Mouse (Mus musculus): ENCODE data around the gene Obox8. TPM values are rescaled to one million over a fixed set of nuclear protein-coding genes. Genes with fewer than 3 reads are reported as not detected.

Obox8 gene
- polyA plus RNA-seq (2015; fragmentation: Nextera tagmentation; extraction: Ambion mirVana), result not detected in 2 replicates

DNA sequence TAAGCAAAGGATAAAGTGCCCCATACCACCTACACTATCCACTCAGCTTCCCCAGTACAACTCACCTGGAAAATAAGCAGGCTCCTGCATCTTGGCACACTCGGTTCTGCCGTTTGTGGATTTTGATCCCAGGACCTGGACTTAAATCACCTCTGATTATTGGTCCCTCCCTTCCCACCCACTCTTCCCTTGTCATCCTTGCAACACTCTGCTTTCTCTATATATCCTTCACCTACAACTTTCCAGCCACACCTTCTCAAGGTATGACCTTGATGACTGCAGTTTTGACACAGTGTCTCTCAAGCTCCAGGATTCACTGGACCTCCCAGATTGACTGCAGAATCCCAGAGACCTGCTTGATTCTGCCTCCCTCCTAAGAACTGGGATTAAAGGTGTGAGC lies at the start of gene Obox8:
Gene Obox8, minus strand, starts transcription at position 101 of the 400 bp plus-strand sequence.
- no peak within 1 kb of the TSS for H3K9ac ChIP-seq (ENCODE audit: low read length)
- peaks cover 7% of the 10 kb centered on the region; the same call in 1 of the 2 replicates for H3K9me3 ChIP-seq (replicated peaks; ENCODE audit: control insufficient read depth, low read length)
- no peak within 1 kb of the TSS for H3K27ac ChIP-seq (ENCODE audit: low read length)
- no peaks in the 10 kb centered on the region for H3K36me3 ChIP-seq (ENCODE audit: control insufficient read depth, insufficient read depth, low read length)
- no peak for ATAC-seq (ENCODE audit: insufficient read depth, low FRiP score)
- H3K4me1 ChIP-seq (ENCODE audit: control insufficient read depth, insufficient read depth, low read length), result no peaks in the 10 kb centered on the region
- H3K4me2 ChIP-seq (ENCODE audit: low read depth, low read length), result no peak within 1 kb of the TSS
- no peaks in the 10 kb centered on the region for H3K27me3 ChIP-seq (ENCODE audit: control insufficient read depth, insufficient read depth, low read length)
- no peak within 1 kb of the TSS for H3K4me3 ChIP-seq (replicated peaks; ENCODE audit: low read length)
- WGBS, result 78% methylated on average over 2 of the region's 2 CpGs

DNA sequence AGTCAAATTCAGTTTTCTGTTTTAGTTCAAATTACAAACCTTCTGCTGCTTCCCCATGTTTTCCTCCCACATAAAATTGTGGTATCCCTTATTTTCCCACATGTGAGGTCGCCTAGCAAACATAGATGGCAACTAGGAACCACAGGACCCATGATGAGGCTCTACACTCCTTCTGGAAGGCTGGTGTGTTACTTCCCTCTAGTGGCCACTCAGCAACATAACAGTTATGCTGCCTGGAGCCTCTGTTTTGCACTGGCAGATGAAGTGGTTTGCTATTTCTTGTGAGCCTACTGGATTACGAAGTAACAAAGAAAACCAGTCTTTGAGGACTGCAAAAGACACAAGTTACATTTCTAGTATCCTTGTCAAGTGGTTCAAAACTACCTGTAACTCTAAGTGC lies 16.1 kb downstream of the Obox8 start:
- no peaks in the 10 kb centered on the region for H3K4me1 ChIP-seq (ENCODE audit: control insufficient read depth, insufficient read depth, low read length)
- H3K9ac ChIP-seq (ENCODE audit: low read length), result no peak overlapping the region
- 32% methylated on average over 2 of the region's 2 CpGs for whole genome bisulfite sequencing
- no peaks in the 10 kb centered on the region for H3K36me3 ChIP-seq (ENCODE audit: control insufficient read depth, insufficient read depth, low read length)
- H3K27ac ChIP-seq (ENCODE audit: low read length), result no peak overlapping the region
- no peak for ATAC-seq (ENCODE audit: insufficient read depth, low FRiP score)
- H3K4me2 ChIP-seq (ENCODE audit: low read depth, low read length), result no peak overlapping the region
- H3K27me3 ChIP-seq (ENCODE audit: control insufficient read depth, insufficient read depth, low read length), result no peaks in the 10 kb centered on the region
- H3K9me3 ChIP-seq (replicated peaks; ENCODE audit: control insufficient read depth, low read length), result no peaks in the 10 kb centered on the region
- no peak overlapping the region for H3K4me3 ChIP-seq (replicated peaks; ENCODE audit: low read length)

- no peak overlapping the region for H3K27ac ChIP-seq (ENCODE audit: low read length)
- no peak overlapping the region for H3K9ac ChIP-seq (ENCODE audit: low read length)
- no peaks in the 10 kb centered on the region for H3K4me1 ChIP-seq (ENCODE audit: control insufficient read depth, insufficient read depth, low read length)
- no peak overlapping the region for H3K4me3 ChIP-seq (replicated peaks; ENCODE audit: low read length)
- no peaks in the 10 kb centered on the region for H3K9me3 ChIP-seq (replicated peaks; ENCODE audit: control insufficient read depth, low read length)
- WGBS, result 55% methylated on average over 3 of the region's 3 CpGs
- no peaks in the 10 kb centered on the region for H3K27me3 ChIP-seq (ENCODE audit: control insufficient read depth, insufficient read depth, low read length)
- H3K4me2 ChIP-seq (ENCODE audit: low read depth, low read length), result no peak overlapping the region
- ATAC-seq (ENCODE audit: insufficient read depth, low FRiP score), result no peak
- no peaks in the 10 kb centered on the region for H3K36me3 ChIP-seq (ENCODE audit: control insufficient read depth, insufficient read depth, low read length)
These were observed 24.7 kb downstream of the Obox8 start for GRCm38 (mm10) chr7:14308671-14309070.

- H3K36me3 ChIP-seq (ENCODE audit: control insufficient read depth, insufficient read depth, low read length), result no peaks in the 10 kb centered on the region
- 76% methylated on average over 6 of the region's 6 CpGs for WGBS
- H3K4me2 ChIP-seq (ENCODE audit: low read depth, low read length), result no peak overlapping the region
- no peaks in the 10 kb centered on the region for H3K9me3 ChIP-seq (replicated peaks; ENCODE audit: control insufficient read depth, low read length)
- no peak overlapping the region for H3K27ac ChIP-seq (ENCODE audit: low read length)
- no peaks in the 10 kb centered on the region for H3K27me3 ChIP-seq (ENCODE audit: control insufficient read depth, insufficient read depth, low read length)
- H3K4me3 ChIP-seq (replicated peaks; ENCODE audit: low read length), result no peak overlapping the region
- no peak overlapping the region for H3K9ac ChIP-seq (ENCODE audit: low read length)
- no peak for ATAC-seq (ENCODE audit: insufficient read depth, low FRiP score)
- no peaks in the 10 kb centered on the region for H3K4me1 ChIP-seq (ENCODE audit: control insufficient read depth, insufficient read depth, low read length)
These were observed 25.8 kb downstream of the Obox8 start for GRCm38 (mm10) chr7:14307571-14307970.

Other genes starting within 250 kb of the Obox8 start
- gene Sult2a3, start 210.5 kb downstream of the Obox8 start, polyA plus RNA-seq (2015; fragmentation: Nextera tagmentation; extraction: Ambion mirVana), result not detected in 2 replicates
- not detected in 2 replicates for gene Sult2a6, start 78.7 kb downstream of the Obox8 start, polyA plus RNA-seq (2015; fragmentation: Nextera tagmentation; extraction: Ambion mirVana)
- 0.18 and 0.21 TPM in 2 replicates for gene Sult2a8, start 113.2 kb upstream of the Obox8 start, polyA plus RNA-seq (2015; fragmentation: Nextera tagmentation; extraction: Ambion mirVana)
- not detected in 2 replicates for gene Sult2a7, start 160.7 kb upstream of the Obox8 start, polyA plus RNA-seq (2015; fragmentation: Nextera tagmentation; extraction: Ambion mirVana)
- gene Vmn1r90, start 229.9 kb upstream of the Obox8 start, polyA plus RNA-seq (2015; fragmentation: Nextera tagmentation; extraction: Ambion mirVana), result 0.20 and 0.21 TPM in 2 replicates

Measured in stomach, embryonic 16.5 days (tissue).